Mouse (Mus musculus) MEL (cell line): ENCODE measurements around the gene Gstt2.

Source experiments
- CTCF ChIP-seq, 3 experiments: IDR thresholded peaks in 2 of 3; conservative IDR thresholded peaks in 1 of 3; 2 replicates each; pipeline ENCODE4 v1.5.1; 2011 to 2012; ENCODE audit warnings: low read length in 3 of 3, low read depth in 2 of 3, mild to moderate bottlenecking in 2 of 3, improper control_type of control experiment in 1 of 3, inconsistent platforms in 1 of 3, mixed read lengths in 1 of 3, moderate library complexity in 1 of 3; ENCODE audit not compliant: control insufficient read depth in 1 of 3, insufficient read depth in 1 of 3, poor library complexity in 1 of 3, severe bottlenecking in 1 of 3
- EP300 ChIP-seq, 2 experiments: IDR thresholded peaks; 2 replicates each; pipeline ENCODE4 v1.6.1; 2011; ENCODE audit warnings: improper control_type of control experiment in 2 of 2, low read length in 2 of 2, low read depth in 1 of 2, mild to moderate bottlenecking in 1 of 2
- HCFC1 ChIP-seq: IDR thresholded peaks from 2 replicates; pipeline ENCODE4 v1.6.1; 2012; ENCODE audit warnings: low read depth, mild to moderate bottlenecking, inconsistent platforms, low read length, improper control_type of control experiment, moderate library complexity
- MEF2A ChIP-seq: IDR thresholded peaks from 2 replicates; pipeline ENCODE4 v1.6.1; 2014; ENCODE audit warnings: low read depth, mild to moderate bottlenecking, inconsistent platforms, low read length, improper control_type of control experiment; ENCODE audit not compliant: poor library complexity, insufficient replicate concordance, severe bottlenecking; ENCODE audit errors: extremely low read depth
- MYB ChIP-seq: IDR thresholded peaks from 2 replicates; pipeline ENCODE4 v1.6.1; 2011; ENCODE audit warnings: mild to moderate bottlenecking, low read depth, low read length, improper control_type of control experiment
- POLR2A ChIP-seq, 2 experiments: IDR thresholded peaks; 2 replicates each; pipeline ENCODE4 v1.6.1; 2011 to 2012; ENCODE audit warnings: low read length in 2 of 2, mild to moderate bottlenecking in 2 of 2, control low read depth in 1 of 2, improper control_type of control experiment in 1 of 2, low read depth in 1 of 2, moderate library complexity in 1 of 2; ENCODE audit not compliant: control insufficient read depth in 1 of 2, insufficient read depth in 1 of 2, poor library complexity in 1 of 2
- RAD21 ChIP-seq: IDR thresholded peaks from 2 replicates; pipeline ENCODE4 v1.6.1; 2011; ENCODE audit warnings: mild to moderate bottlenecking, low read depth, low read length, improper control_type of control experiment
- TCF12 ChIP-seq: IDR thresholded peaks from 2 replicates; pipeline ENCODE4 v1.6.1; 2014; ENCODE audit warnings: low read depth, mild to moderate bottlenecking, inconsistent platforms, low read length, improper control_type of control experiment, moderate library complexity
- ZKSCAN1 ChIP-seq: IDR thresholded peaks from 2 replicates; pipeline ENCODE4 v1.6.1; 2012; ENCODE audit warnings: low read depth, mild to moderate bottlenecking, inconsistent platforms, low read length, improper control_type of control experiment, moderate library complexity

DNA sequence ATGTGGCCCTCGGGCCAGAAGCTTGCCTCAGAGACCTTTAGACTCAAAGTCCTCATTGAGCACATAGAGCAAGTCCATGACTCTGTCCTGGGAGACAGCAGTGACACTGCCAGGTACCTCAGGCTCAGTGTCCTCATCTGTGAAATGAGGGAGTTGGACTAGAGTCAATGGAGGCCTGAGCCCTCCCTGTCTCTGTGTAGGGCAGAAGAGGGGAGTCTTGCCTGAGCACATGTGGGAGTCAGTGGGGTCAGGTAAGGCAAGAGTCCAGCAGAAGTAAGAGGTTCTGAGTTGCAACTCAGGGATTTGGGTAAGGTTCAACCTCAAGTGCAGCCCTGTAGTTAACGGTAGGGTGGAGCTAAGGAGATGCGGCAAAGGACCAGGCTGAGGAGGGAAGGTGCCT, 19.8 kb upstream of the Gstt2 start:
- TF ChIP-seq EP300 (IDR thresholded peaks at IDR 0.05; ENCODE audit: low read depth in 1 of 2, low read length in 2 of 2) (no peak), TCF12 (no peak), ZKSCAN1 (no peak), MYB (no peak), CTCF (IDR thresholded peaks at IDR 0.05 in 2 of 3, conservative IDR thresholded peaks at IDR 0.05 in 1 of 3; ENCODE audit: control insufficient read depth in 1 of 3, insufficient read depth in 1 of 3, low read depth in 2 of 3, low read length in 3 of 3, poor library complexity in 1 of 3, severe bottlenecking in 1 of 3) (no peak), HCFC1 (no peak), POLR2A (IDR thresholded peaks at IDR 0.05; ENCODE audit: control insufficient read depth in 1 of 2, insufficient read depth in 1 of 2, low read depth in 1 of 2, low read length in 2 of 2, poor library complexity in 1 of 2) (no peak), MEF2A (no peak), RAD21 (no peak)
